Mouse (Mus musculus) liver, postnatal 0 days (tissue): ENCODE results near the gene Khdrbs2. TPM values are rescaled to one million over a fixed set of nuclear protein-coding genes. Genes with fewer than 3 reads are reported as not detected.

Experiments
- ATAC-seq: fragments of 200-750 bp; cut with Nextera tagmentation; 2 replicates; pipeline ENCODE4 v1.8.0; 2017; ENCODE audit warnings: mild to moderate bottlenecking, moderate library complexity
- DNase-seq: peaks from one replicate; pipeline ENCODE4 v3.0.0-alpha.2; 2016
- H3K27ac ChIP-seq: fragments of 300-500 bp; sonication (generic); 2 replicates; pipeline ENCODE4 v1.5.1; 2014; ENCODE audit warnings: antibody characterized with exemption, moderate library complexity, mild to moderate bottlenecking, low read depth
- H3K27me3 ChIP-seq: fragments of 300-500 bp; sonication (generic); 2 replicates; pipeline ENCODE4 v1.6.1; 2014; ENCODE audit warnings: low read length, control low read depth, mixed read lengths; ENCODE audit not compliant: insufficient read depth
- H3K36me3 ChIP-seq: fragments of 300-500 bp; sonication (generic); replicated peaks from 2 replicates; pipeline ENCODE4 v1.6.1; 2014; ENCODE audit warnings: mild to moderate bottlenecking, control low read depth, low read length, moderate library complexity, mixed read lengths; ENCODE audit not compliant: insufficient read depth
- H3K4me1 ChIP-seq: fragments of 300-500 bp; sonication (generic); 2 replicates; pipeline ENCODE4 v1.6.1; 2014; ENCODE audit warnings: antibody characterized with exemption, mild to moderate bottlenecking, control low read depth; ENCODE audit not compliant: insufficient read depth
- H3K4me2 ChIP-seq: fragments of 300-500 bp; sonication (generic); 2 replicates; pipeline ENCODE4 v1.6.1; 2014; ENCODE audit warnings: low read depth, mild to moderate bottlenecking, low read length, moderate library complexity, mixed read lengths
- H3K4me3 ChIP-seq: fragments of 300-500 bp; sonication (generic); 2 replicates; pipeline ENCODE4 v1.5.1; 2014; ENCODE audit warnings: low read depth, low read length
- H3K9ac ChIP-seq: fragments of 300-500 bp; sonication (generic); replicated peaks from 2 replicates; pipeline ENCODE4 v1.6.1; 2014; ENCODE audit warnings: mild to moderate bottlenecking, moderate library complexity
- H3K9me3 ChIP-seq: fragments of 300-500 bp; sonication (generic); 2 replicates; pipeline ENCODE4 v1.6.1; 2016; ENCODE audit warnings: mild to moderate bottlenecking, control low read depth, low read length, mixed read lengths
- CTCF ChIP-seq: sonication (generic); IDR thresholded peaks from 2 replicates; pipeline ENCODE4 v1.5.1; 2016; ENCODE audit warnings: antibody characterized with exemption, low read depth
- EP300 ChIP-seq: IDR thresholded peaks from 2 replicates; pipeline ENCODE4 v1.6.1; 2016; ENCODE audit warnings: antibody characterized with exemption, low read depth, mild to moderate bottlenecking
- WGBS: fragments of 180-500 bp; shearing (Covaris S2); extraction: QIAGEN DNeasy Blood & Tissue Kit; methylation state at CpG from one replicate; pipeline ENCODE4 v1.1.7; 2014; ENCODE audit not compliant: insufficient replicate concordance; 5-methylcytosine and 5-hydroxymethylcytosine counted together
- polyA plus RNA-seq: library from polyadenylated mRNA; unstranded; fragments of >200 nt; fragmentation: Nextera tagmentation; extraction: Ambion mirVana; gene quantifications from 2 replicates; pipeline ENCODE4 v1.2.1, GENCODE M21; 2015

Gene Khdrbs2
- polyA plus RNA-seq, 1 experiment from 2014 or later = not detected

DNA sequence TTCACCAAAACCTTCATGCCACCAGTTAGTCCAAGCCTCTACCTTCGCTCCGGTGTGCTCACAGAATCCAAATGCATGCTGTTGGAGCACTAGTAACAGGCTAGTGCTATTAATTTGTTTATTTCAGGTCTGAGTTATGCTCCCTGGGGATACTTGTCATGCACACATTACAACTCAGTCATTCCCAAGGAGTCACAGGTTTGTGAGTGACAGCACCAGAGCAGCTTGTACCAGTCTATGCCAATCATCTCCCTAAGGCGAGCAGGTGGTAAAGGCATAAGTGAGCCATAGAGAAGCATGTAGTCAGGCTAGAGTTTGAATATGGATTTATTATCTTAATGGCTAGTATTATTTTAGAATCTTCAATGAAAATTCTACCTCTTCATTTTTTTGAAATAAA lies 86.4 kb downstream of the Khdrbs2 start:
- Histone ChIP-seq H3K4me1 (no peaks in the 10 kb centered on the region), H3K9ac (no peak overlapping the region), H3K4me2 (no peak overlapping the region), H3K27me3 (no peaks in the 10 kb centered on the region), H3K27ac (no peak overlapping the region), H3K36me3 (no peaks in the 10 kb centered on the region), H3K9me3 (no peaks in the 10 kb centered on the region), H3K4me3 (no peak overlapping the region)
- ATAC-seq (no peak), DNase-seq (no peak)
- no peak for TF ChIP-seq CTCF
- TF ChIP-seq EP300 = no peak
- WGBS = 81% methylated on average over 3 of the region's 3 CpGs

DNA sequence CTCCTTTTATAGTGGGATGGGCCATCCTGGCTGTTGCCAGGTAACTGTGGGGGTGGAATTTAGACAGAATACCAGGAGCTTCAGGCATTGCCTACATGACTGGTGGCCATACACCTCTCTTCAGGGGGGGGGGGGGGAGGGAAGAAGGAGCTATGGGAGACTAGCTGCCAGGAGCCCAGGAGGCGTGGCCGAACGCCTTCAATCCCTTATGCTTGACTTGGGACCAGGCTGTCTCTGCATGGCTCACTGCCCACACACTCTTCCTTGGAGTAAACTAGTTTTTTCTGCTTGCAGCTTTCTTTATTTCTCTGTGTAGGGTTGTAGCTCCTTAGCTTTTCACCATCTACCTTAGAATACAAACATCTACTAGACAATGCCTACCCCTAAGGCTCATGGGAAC lies 98.0 kb downstream of the Khdrbs2 start:
- no peaks in the 10 kb centered on the region for H3K4me1 ChIP-seq
- H3K9me3 ChIP-seq = no peaks in the 10 kb centered on the region
- no peak overlapping the region for H3K9ac ChIP-seq
- no peak overlapping the region for H3K4me3 ChIP-seq
- ATAC-seq = no peak
- H3K36me3 ChIP-seq = no peaks in the 10 kb centered on the region
- DNase-seq = no peak
- H3K27ac ChIP-seq = no peak overlapping the region
- no peak for TF ChIP-seq EP300
- no peak overlapping the region for H3K4me2 ChIP-seq
- 97% methylated on average over 3 of the region's 3 CpGs for WGBS
- H3K27me3 ChIP-seq = no peaks in the 10 kb centered on the region

DNA sequence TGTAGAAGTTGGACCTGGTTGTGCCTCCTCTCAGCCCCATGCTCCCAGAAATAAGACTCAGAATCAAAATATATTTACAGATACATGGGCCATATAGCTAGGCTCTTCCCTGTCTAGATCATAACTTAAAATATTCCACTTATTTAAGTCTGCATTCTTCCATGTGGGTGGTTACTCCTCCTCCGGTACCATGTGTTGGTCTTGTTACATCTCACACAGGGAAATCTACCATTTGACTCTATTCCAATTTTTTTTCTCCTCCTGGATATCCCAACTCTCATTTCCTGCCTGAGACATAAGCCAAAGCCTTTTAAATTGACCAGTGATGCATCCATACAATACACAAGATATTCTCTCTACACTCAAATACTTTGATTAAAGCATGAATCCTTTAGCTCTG lies 122.2 kb downstream of the Khdrbs2 start:
- no peaks in the 10 kb centered on the region for H3K4me1 ChIP-seq
- TF ChIP-seq EP300 = no peak
- TF ChIP-seq CTCF = no peak
- DNase-seq = no peak
- no peak overlapping the region for H3K4me2 ChIP-seq
- H3K9ac ChIP-seq = no peak overlapping the region
- H3K36me3 ChIP-seq = no peaks in the 10 kb centered on the region
- no peak overlapping the region for H3K4me3 ChIP-seq
- no peaks in the 10 kb centered on the region for H3K27me3 ChIP-seq
- no peaks in the 10 kb centered on the region for H3K9me3 ChIP-seq
- H3K27ac ChIP-seq = no peak overlapping the region
- WGBS = 81% methylated on average over 1 of the region's 1 CpGs
- ATAC-seq = no peak

DNA sequence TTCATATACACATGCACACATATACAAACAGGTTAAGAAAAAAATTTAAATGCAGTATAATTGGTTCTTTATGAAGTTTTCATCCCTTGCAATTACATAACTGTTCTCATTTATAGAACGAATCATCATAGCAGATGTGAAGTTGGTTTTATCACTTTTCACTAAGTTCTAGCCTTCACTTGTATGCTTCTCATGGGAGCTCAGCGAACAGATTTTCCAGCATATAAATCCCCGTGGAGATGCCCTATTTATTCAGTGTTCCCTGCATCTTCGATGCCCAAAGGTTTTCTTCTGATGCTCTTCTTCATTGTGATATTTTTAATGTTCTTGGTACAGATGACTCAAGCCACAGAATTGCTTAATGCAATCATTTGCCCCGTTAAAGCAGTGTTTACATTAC lies 128.9 kb downstream of the Khdrbs2 start:
- no peak for TF ChIP-seq CTCF
- TF ChIP-seq EP300 = no peak
- Histone ChIP-seq H3K4me3 (no peak overlapping the region), H3K4me2 (no peak overlapping the region), H3K9me3 (no peaks in the 10 kb centered on the region), H3K4me1 (no peaks in the 10 kb centered on the region), H3K27me3 (no peaks in the 10 kb centered on the region), H3K9ac (no peak overlapping the region), H3K36me3 (no peaks in the 10 kb centered on the region), H3K27ac (no peak overlapping the region)
- ATAC-seq (no peak), DNase-seq (no peak)
- 61% methylated on average over 5 of the region's 5 CpGs for WGBS

DNA sequence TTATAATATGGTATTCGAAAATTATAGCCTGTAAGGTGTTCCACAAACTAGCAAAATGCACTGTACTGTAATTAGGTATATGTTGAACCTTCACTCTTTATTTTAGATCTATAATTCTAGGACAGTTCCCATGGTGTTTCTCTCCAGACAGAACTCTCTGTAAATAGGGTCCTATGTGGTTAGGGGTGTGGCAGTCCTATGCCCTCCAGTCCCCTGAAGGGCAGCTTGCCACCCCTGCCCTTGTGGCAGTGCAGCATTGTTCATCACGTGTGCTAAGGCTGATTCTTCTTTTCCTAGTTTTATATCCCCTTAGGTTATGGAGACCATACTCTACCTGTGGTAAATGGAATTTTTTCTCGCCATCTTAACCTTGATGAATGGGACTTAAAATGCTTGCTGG lies 136.6 kb downstream of the Khdrbs2 start:
- no peak for ATAC-seq
- H3K9me3 ChIP-seq = no peaks in the 10 kb centered on the region
- no peak overlapping the region for H3K4me3 ChIP-seq
- no peaks in the 10 kb centered on the region for H3K4me1 ChIP-seq
- no peaks in the 10 kb centered on the region for H3K27me3 ChIP-seq
- H3K9ac ChIP-seq = no peak overlapping the region
- no peak overlapping the region for H3K4me2 ChIP-seq
- H3K27ac ChIP-seq = no peak overlapping the region
- WGBS = 45% methylated on average over 3 of the region's 3 CpGs
- no peak for TF ChIP-seq EP300
- no peak for TF ChIP-seq CTCF
- no peaks in the 10 kb centered on the region for H3K36me3 ChIP-seq
- no peak for DNase-seq

DNA sequence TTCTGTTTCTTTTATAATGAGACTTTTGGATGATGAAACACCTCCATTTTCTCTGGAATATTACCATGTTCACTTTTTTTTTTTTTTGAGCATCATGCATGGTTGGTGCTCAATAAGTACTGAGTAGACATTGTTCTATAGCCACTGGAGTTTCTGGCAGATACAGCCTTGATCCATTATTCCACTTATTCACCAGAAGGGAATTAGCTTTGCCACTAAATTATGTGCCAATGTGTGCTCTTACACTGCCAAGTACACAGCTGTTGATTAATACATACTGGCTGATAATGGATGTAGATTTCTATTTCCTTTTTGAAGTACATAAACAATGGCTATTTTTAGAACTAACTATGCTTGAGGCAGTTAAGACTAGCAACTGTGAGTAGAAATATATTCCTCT lies 137.1 kb downstream of the Khdrbs2 start:
- DNase-seq (no peak), ATAC-seq (no peak)
- Histone ChIP-seq H3K4me2 (no peak overlapping the region), H3K4me3 (no peak overlapping the region), H3K4me1 (no peaks in the 10 kb centered on the region), H3K9ac (no peak overlapping the region), H3K9me3 (no peaks in the 10 kb centered on the region), H3K27me3 (no peaks in the 10 kb centered on the region), H3K27ac (no peak overlapping the region), H3K36me3 (no peaks in the 10 kb centered on the region)
- no peak for TF ChIP-seq CTCF
- TF ChIP-seq EP300 = no peak

DNA sequence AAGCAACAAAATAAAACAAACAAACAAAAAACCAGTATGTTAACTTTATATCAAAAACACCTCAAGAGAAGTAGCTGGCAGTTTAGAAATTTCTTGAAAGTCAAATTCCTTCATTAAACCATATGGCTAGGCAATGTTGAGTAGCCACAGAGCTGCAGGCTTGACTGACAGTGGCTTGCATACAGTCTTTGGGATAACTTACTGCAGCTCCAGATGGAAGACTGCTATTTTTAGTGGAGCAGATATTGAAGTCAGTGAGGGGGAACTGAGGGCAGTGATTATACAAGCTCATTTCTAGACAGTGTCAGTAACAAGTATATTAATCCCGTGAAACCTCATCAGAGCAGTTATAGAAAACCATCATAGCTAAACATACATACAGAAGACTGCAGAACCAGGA lies 166.6 kb downstream of the Khdrbs2 start:
- TF ChIP-seq CTCF (no peak), EP300 (no peak)
- H3K9me3 ChIP-seq = no peaks in the 10 kb centered on the region; the same call in 1 of the 2 replicates
- no peak for DNase-seq
- H3K4me1 ChIP-seq = no peaks in the 10 kb centered on the region
- 85% methylated on average over 1 of the region's 1 CpGs for WGBS
- H3K9ac ChIP-seq = no peak overlapping the region
- no peak overlapping the region for H3K4me3 ChIP-seq
- H3K27ac ChIP-seq = no peak overlapping the region
- ATAC-seq = no peak
- no peaks in the 10 kb centered on the region for H3K36me3 ChIP-seq
- no peaks in the 10 kb centered on the region for H3K27me3 ChIP-seq
- H3K4me2 ChIP-seq = no peak overlapping the region
